Mouse (Mus musculus): ENCODE data around the gene Cnot9. TPM values are rescaled to one million over a fixed set of nuclear protein-coding genes. Genes with fewer than 3 reads are reported as not detected.

The Cnot9 gene
- total RNA-seq, 1 experiment = 57.1 TPM

DNA sequence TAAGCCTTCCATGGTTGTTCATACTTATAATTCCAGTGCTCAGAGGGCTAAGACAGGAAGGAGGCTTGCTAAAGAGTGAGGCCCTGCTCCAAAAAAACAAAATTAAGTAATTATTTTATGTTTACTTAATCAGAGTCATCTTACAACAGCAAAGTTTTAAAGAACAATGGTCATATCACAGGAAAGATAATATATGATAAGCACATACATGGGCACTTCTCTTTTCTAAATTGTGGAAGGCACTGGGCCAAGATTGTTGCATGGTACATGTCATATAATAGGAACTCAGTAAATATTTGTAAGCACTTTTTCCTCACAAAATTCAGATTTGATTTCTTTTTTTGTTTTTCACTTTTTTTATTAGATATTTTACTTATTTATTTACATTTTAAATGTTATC, 14.0 kb downstream of the Cnot9 start:
- H3K9me3 ChIP-seq (ENCODE audit: control insufficient read depth, insufficient read depth, low read depth, low read length) = no peaks in the 10 kb centered on the region
- in situ Hi-C loops (cut with MboI; ENCODE audit: low sequenced_read_pairs in 2 of 2, unreplicated experiment in 2 of 2) = no loop called here
- DNase-seq (ENCODE audit: low read depth, low spot score) = no peak
- H3K4me1 ChIP-seq (ENCODE audit: control insufficient read depth in 2 of 2, insufficient read depth in 2 of 2, low read length in 2 of 2, poor library complexity in 1 of 2) = no peaks in the 10 kb centered on the region
- no peak for TF ChIP-seq ZNF384 (IDR thresholded peaks at IDR 0.05; ENCODE audit: low read depth, low read length)
- TF ChIP-seq HCFC1 (IDR thresholded peaks at IDR 0.05; ENCODE audit: borderline replicate concordance, insufficient read depth, low read length) = no peak
- TF ChIP-seq CHD2 (IDR thresholded peaks at IDR 0.05; ENCODE audit: low read depth, low read length) = no peak
- TF ChIP-seq ZC3H11A (IDR thresholded peaks at IDR 0.05; ENCODE audit: borderline replicate concordance, low read depth, low read length) = no peak
- no peak for TF ChIP-seq MAFK (IDR thresholded peaks at IDR 0.05; ENCODE audit: insufficient read depth, low read depth, low read length)
- H3K36me3 ChIP-seq (ENCODE audit: control insufficient read depth, insufficient read depth, low read length, poor library complexity, severe bottlenecking) = peaks cover 12% of the 10 kb centered on the region
- no peak overlapping the region for H3K9ac ChIP-seq (ENCODE audit: insufficient read depth, low read depth, low read length, poor library complexity, severe bottlenecking)
- no peak overlapping the region for H3K4me3 ChIP-seq (ENCODE audit: insufficient read depth in 1 of 2, low read depth in 1 of 2, low read length in 2 of 2, poor library complexity in 1 of 2, severe bottlenecking in 1 of 2)
- no peak overlapping the region for H3K27ac ChIP-seq (ENCODE audit: insufficient read depth, low read depth, low read length, poor library complexity, severe bottlenecking)

DNA sequence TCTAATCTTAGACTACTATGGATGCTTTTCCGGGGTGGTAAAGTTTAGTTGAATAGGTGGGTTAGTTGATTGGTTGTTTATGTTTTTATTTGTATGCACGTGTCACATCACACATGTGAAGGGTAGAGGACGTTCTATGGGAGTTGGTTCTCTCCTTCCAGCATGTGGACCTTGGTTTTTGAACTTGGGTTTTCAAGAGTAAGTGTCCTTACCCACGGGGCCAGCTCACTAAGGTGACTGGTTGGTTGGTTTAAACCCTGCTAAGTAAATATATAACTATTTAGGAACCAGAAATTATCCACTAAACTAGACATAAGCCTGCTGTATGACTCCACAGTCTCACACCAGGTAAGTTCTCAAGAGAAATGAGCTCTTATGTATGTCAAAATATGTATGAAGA, 18.9 kb downstream of the Cnot9 start:
- TF ChIP-seq ZC3H11A (IDR thresholded peaks at IDR 0.05; ENCODE audit: borderline replicate concordance, low read depth, low read length) (no peak), CHD2 (IDR thresholded peaks at IDR 0.05; ENCODE audit: low read depth, low read length) (no peak), HCFC1 (IDR thresholded peaks at IDR 0.05; ENCODE audit: borderline replicate concordance, insufficient read depth, low read length) (no peak), ZNF384 (IDR thresholded peaks at IDR 0.05; ENCODE audit: low read depth, low read length) (no peak), MAFK (IDR thresholded peaks at IDR 0.05; ENCODE audit: insufficient read depth, low read depth, low read length) (no peak)
- DNase-seq (ENCODE audit: low read depth, low spot score) = no peak

DNA sequence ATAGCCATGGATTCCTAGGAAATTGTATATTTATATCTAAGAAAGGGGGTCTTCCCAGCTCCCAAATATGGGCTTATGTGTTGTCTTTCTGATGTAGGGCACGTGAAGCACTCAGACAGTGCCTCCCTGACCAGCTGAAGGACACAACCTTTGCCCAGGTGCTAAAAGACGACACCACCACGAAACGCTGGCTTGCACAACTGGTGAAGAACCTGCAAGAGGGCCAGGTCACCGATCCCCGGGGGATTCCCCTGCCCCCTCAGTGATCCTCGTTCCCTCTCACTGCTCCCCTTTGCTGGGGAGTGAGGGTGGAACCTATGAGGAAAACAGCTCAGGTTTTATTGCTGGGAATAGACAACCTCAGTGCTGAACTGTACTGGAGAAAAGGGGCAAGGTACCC, 22.7 kb downstream of the Cnot9 start:
- Histone ChIP-seq H3K36me3 (ENCODE audit: control insufficient read depth, insufficient read depth, low read length, poor library complexity, severe bottlenecking) (peaks cover 32% of the 10 kb centered on the region), H3K27ac (ENCODE audit: insufficient read depth, low read depth, low read length, poor library complexity, severe bottlenecking) (no peak overlapping the region), H3K4me3 (ENCODE audit: insufficient read depth in 1 of 2, low read depth in 1 of 2, low read length in 2 of 2, poor library complexity in 1 of 2, severe bottlenecking in 1 of 2) (no peak overlapping the region), H3K9me3 (ENCODE audit: control insufficient read depth, insufficient read depth, low read depth, low read length) (no peaks in the 10 kb centered on the region), H3K4me1 (ENCODE audit: control insufficient read depth in 2 of 2, insufficient read depth in 2 of 2, low read length in 2 of 2, poor library complexity in 1 of 2) (no peaks in the 10 kb centered on the region), H3K9ac (ENCODE audit: insufficient read depth, low read depth, low read length, poor library complexity, severe bottlenecking) (no peak overlapping the region)
- in situ Hi-C loops (cut with MboI; ENCODE audit: low sequenced_read_pairs in 2 of 2, unreplicated experiment in 2 of 2) = no loop called here
- TF ChIP-seq CHD2 (IDR thresholded peaks at IDR 0.05; ENCODE audit: low read depth, low read length) = no peak
- no peak for TF ChIP-seq HCFC1 (IDR thresholded peaks at IDR 0.05; ENCODE audit: borderline replicate concordance, insufficient read depth, low read length)
- no peak for TF ChIP-seq ZC3H11A (IDR thresholded peaks at IDR 0.05; ENCODE audit: borderline replicate concordance, low read depth, low read length)
- no peak for TF ChIP-seq ZNF384 (IDR thresholded peaks at IDR 0.05; ENCODE audit: low read depth, low read length)
- no peak for TF ChIP-seq MAFK (IDR thresholded peaks at IDR 0.05; ENCODE audit: insufficient read depth, low read depth, low read length)
- DNase-seq (ENCODE audit: low read depth, low spot score) = no peak

More for the DNA sequence above, 18.9 kb downstream of the Cnot9 start:
- no peak overlapping the region for H3K9ac ChIP-seq (ENCODE audit: insufficient read depth, low read depth, low read length, poor library complexity, severe bottlenecking)
- H3K27ac ChIP-seq (ENCODE audit: insufficient read depth, low read depth, low read length, poor library complexity, severe bottlenecking) = no peak overlapping the region
- H3K4me1 ChIP-seq (ENCODE audit: control insufficient read depth in 2 of 2, insufficient read depth in 2 of 2, low read length in 2 of 2, poor library complexity in 1 of 2) = no peaks in the 10 kb centered on the region
- in situ Hi-C loops (cut with MboI; ENCODE audit: low sequenced_read_pairs in 2 of 2, unreplicated experiment in 2 of 2) = no loop called here
- no peak overlapping the region for H3K4me3 ChIP-seq (ENCODE audit: insufficient read depth in 1 of 2, low read depth in 1 of 2, low read length in 2 of 2, poor library complexity in 1 of 2, severe bottlenecking in 1 of 2)
- no peaks in the 10 kb centered on the region for H3K9me3 ChIP-seq (ENCODE audit: control insufficient read depth, insufficient read depth, low read depth, low read length)
- peaks cover 23% of the 10 kb centered on the region for H3K36me3 ChIP-seq (ENCODE audit: control insufficient read depth, insufficient read depth, low read length, poor library complexity, severe bottlenecking)

DNA sequence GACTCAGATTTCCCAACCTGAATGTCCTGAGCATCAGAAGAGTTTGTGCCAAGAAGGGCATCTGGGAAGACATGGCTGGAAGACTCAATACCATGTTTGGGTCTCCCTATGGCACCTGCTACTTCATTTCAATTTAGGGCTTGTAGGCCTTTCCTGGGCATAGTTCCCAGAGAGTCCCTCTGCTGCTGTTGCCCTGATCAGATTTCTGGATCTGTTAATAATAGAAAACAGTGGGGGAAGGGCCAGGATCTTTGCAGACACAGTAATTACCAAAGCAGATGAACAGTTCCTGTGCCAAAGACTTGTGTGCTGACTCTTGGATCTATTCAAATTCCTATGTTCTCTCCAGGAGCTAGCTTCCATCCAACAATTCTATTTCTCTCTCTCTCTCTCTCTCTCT, 32.8 kb downstream of the Cnot9 start:
- TF ChIP-seq ZNF384 (IDR thresholded peaks at IDR 0.05; ENCODE audit: low read depth, low read length) (no peak), MAFK (IDR thresholded peaks at IDR 0.05; ENCODE audit: insufficient read depth, low read depth, low read length) (no peak), CHD2 (IDR thresholded peaks at IDR 0.05; ENCODE audit: low read depth, low read length) (no peak), ZC3H11A (IDR thresholded peaks at IDR 0.05; ENCODE audit: borderline replicate concordance, low read depth, low read length) (no peak), HCFC1 (IDR thresholded peaks at IDR 0.05; ENCODE audit: borderline replicate concordance, insufficient read depth, low read length) (no peak)
- Histone ChIP-seq H3K36me3 (ENCODE audit: control insufficient read depth, insufficient read depth, low read length, poor library complexity, severe bottlenecking) (no peaks in the 10 kb centered on the region), H3K27ac (ENCODE audit: insufficient read depth, low read depth, low read length, poor library complexity, severe bottlenecking) (no peak overlapping the region), H3K9ac (ENCODE audit: insufficient read depth, low read depth, low read length, poor library complexity, severe bottlenecking) (no peak overlapping the region), H3K4me1 (ENCODE audit: control insufficient read depth in 2 of 2, insufficient read depth in 2 of 2, low read length in 2 of 2, poor library complexity in 1 of 2) (peaks cover 0 to 4% of the 10 kb centered on the region in 2 experiments; a peak in 1 of 4 replicates), H3K9me3 (ENCODE audit: control insufficient read depth, insufficient read depth, low read depth, low read length) (no peaks in the 10 kb centered on the region), H3K4me3 (ENCODE audit: insufficient read depth in 1 of 2, low read depth in 1 of 2, low read length in 2 of 2, poor library complexity in 1 of 2, severe bottlenecking in 1 of 2) (no peak overlapping the region)
- DNase-seq (ENCODE audit: low read depth, low spot score) = no peak
- in situ Hi-C loops (cut with MboI; ENCODE audit: low sequenced_read_pairs in 2 of 2, unreplicated experiment in 2 of 2) = no loop called here

All from ES-E14 (cell line).